Mouse (Mus musculus): Measurements from ENCODE around the gene Itfg2. TPM values are rescaled to one million over a fixed set of nuclear protein-coding genes. Genes with fewer than 3 reads are reported as not detected.
A peak's percentile ranks its signal among the peaks of the same experiment; 100 is the strongest.

The Itfg2 gene
- polyA plus RNA-seq, 1 experiment from 2014 or later: 38.4 TPM

- H3K27ac ChIP-seq: no peak overlapping the region
- no peaks in the 10 kb centered on the region for H3K4me1 ChIP-seq
- H3K9me3 ChIP-seq: no peaks in the 10 kb centered on the region
- no peak overlapping the region for H3K4me2 ChIP-seq (replicated peaks)
- H3K4me3 ChIP-seq: no peak overlapping the region
- H3K9ac ChIP-seq: no peak overlapping the region
- 76% methylated on average over 12 of the region's 12 CpGs for WGBS
- H3K27me3 ChIP-seq: no peaks in the 10 kb centered on the region
- no peak for ATAC-seq (ENCODE audit: insufficient number of reproducible peaks, insufficient read depth, low FRiP score, low TSS enrichment)
- H3K36me3 ChIP-seq: no peaks in the 10 kb centered on the region
These were observed 31.3 kb upstream of the Itfg2 start for GRCm38 (mm10) chr6:128455835-128456605.

GRCm38 (mm10) chr6:128447063-128447462, 22.3 kb upstream of the Itfg2 start:
- H3K9me3 ChIP-seq: no peaks in the 10 kb centered on the region
- H3K27me3 ChIP-seq: no peaks in the 10 kb centered on the region
- no peak for ATAC-seq (ENCODE audit: insufficient number of reproducible peaks, insufficient read depth, low FRiP score, low TSS enrichment)
- H3K4me2 ChIP-seq (replicated peaks): no peak overlapping the region
- 97% methylated on average over 5 of the region's 5 CpGs for WGBS
- H3K36me3 ChIP-seq: no peaks in the 10 kb centered on the region
- H3K4me3 ChIP-seq: no peak overlapping the region
- no peak overlapping the region for H3K27ac ChIP-seq
- no peaks in the 10 kb centered on the region for H3K4me1 ChIP-seq
- H3K9ac ChIP-seq: no peak overlapping the region

GRCm38 (mm10) chr6:128445761-128446535, 21.2 kb upstream of the Itfg2 start:
- Histone ChIP-seq H3K36me3 (no peaks in the 10 kb centered on the region), H3K27me3 (no peaks in the 10 kb centered on the region), H3K4me1 (no peaks in the 10 kb centered on the region), H3K4me3 (no peak overlapping the region), H3K9ac (no peak overlapping the region), H3K27ac (no peak overlapping the region), H3K4me2 (replicated peaks) (no peak overlapping the region), H3K9me3 (no peaks in the 10 kb centered on the region)
- ATAC-seq (ENCODE audit: insufficient number of reproducible peaks, insufficient read depth, low FRiP score, low TSS enrichment): no peak
- 12% methylated on average over 14 of the region's 14 CpGs for WGBS

GRCm38 (mm10) chr6:128440238-128440637, 15.5 kb upstream of the Itfg2 start:
- no peak overlapping the region for H3K4me2 ChIP-seq (replicated peaks)
- no peaks in the 10 kb centered on the region for H3K9me3 ChIP-seq
- H3K36me3 ChIP-seq: peaks cover 12% of the 10 kb centered on the region
- WGBS: 96% methylated on average over 2 of the region's 2 CpGs
- no peak overlapping the region for H3K4me3 ChIP-seq
- ATAC-seq (ENCODE audit: insufficient number of reproducible peaks, insufficient read depth, low FRiP score, low TSS enrichment): no peak
- H3K27ac ChIP-seq: no peak overlapping the region
- H3K4me1 ChIP-seq: peaks cover 16% of the 10 kb centered on the region
- H3K27me3 ChIP-seq: no peaks in the 10 kb centered on the region
- no peak overlapping the region for H3K9ac ChIP-seq

- H3K4me2 ChIP-seq (replicated peaks): peak overlapping the region; percentile 77
- peak; percentile 32; the same call in 1 of the 2 replicates for ATAC-seq (ENCODE audit: insufficient number of reproducible peaks, insufficient read depth, low FRiP score, low TSS enrichment)
- peaks cover 25% of the 10 kb centered on the region for H3K36me3 ChIP-seq
- no peaks in the 10 kb centered on the region for H3K9me3 ChIP-seq
- no peaks in the 10 kb centered on the region for H3K27me3 ChIP-seq
- peaks cover 16% of the 10 kb centered on the region for H3K4me1 ChIP-seq
- H3K4me3 ChIP-seq: peak overlapping the region; percentile 97
- 27% methylated on average over 18 of the region's 18 CpGs for WGBS
- H3K27ac ChIP-seq: peak overlapping the region; percentile 93
- peak overlapping the region; percentile 49 for H3K9ac ChIP-seq
These were observed 14.2 kb upstream of the Itfg2 start for GRCm38 (mm10) chr6:128438871-128439341.

- ATAC-seq (ENCODE audit: insufficient number of reproducible peaks, insufficient read depth, low FRiP score, low TSS enrichment): peak; percentile 92
- peak within 1 kb of the TSS; percentile 90 for H3K9ac ChIP-seq
These were observed 13.7 kb upstream of the Itfg2 start, which contains the start of gene Fkbp4 for GRCm38 (mm10) chr6:128438317-128438870. Fkbp4 (minus strand) TSS chr6:128438677.

GRCm38 (mm10) chr6:128437731-128438316, 13.1 kb upstream of the Itfg2 start:
- under 1% methylated on average over 52 of the region's 52 CpGs for WGBS
- peak; percentile 75 for ATAC-seq (ENCODE audit: insufficient number of reproducible peaks, insufficient read depth, low FRiP score, low TSS enrichment)

More at GRCm38 (mm10) chr6:128438317-128438870, 13.7 kb upstream of the Itfg2 start, which contains the start of gene Fkbp4:
- Histone ChIP-seq H3K36me3 (peaks cover 30% of the 10 kb centered on the region), H3K27me3 (no peaks in the 10 kb centered on the region), H3K4me3 (peak within 1 kb of the TSS; percentile 97), H3K4me2 (replicated peaks) (peak within 1 kb of the TSS; percentile 77), H3K9me3 (no peaks in the 10 kb centered on the region), H3K27ac (peak within 1 kb of the TSS; percentile 93), H3K4me1 (peaks cover 16% of the 10 kb centered on the region)
- under 1% methylated on average over 63 of the region's 67 CpGs for whole genome bisulfite sequencing

GRCm38 (mm10) chr6:128437288-128437687, 12.6 kb upstream of the Itfg2 start:
- Histone ChIP-seq H3K4me2 (replicated peaks) (peak overlapping the region; percentile 77), H3K4me1 (peaks cover 16% of the 10 kb centered on the region), H3K4me3 (peak overlapping the region; percentile 97), H3K36me3 (peaks cover 42% of the 10 kb centered on the region), H3K9ac (peak overlapping the region; percentile 90), H3K27ac (peak overlapping the region; percentile 93), H3K27me3 (no peaks in the 10 kb centered on the region), H3K9me3 (no peaks in the 10 kb centered on the region)
- WGBS: 4% methylated on average over 10 of the region's 10 CpGs
- ATAC-seq (ENCODE audit: insufficient number of reproducible peaks, insufficient read depth, low FRiP score, low TSS enrichment): no peak

More at GRCm38 (mm10) chr6:128437731-128438316, 13.1 kb upstream of the Itfg2 start:
- Histone ChIP-seq H3K9ac (peak overlapping the region; percentile 90), H3K27me3 (no peaks in the 10 kb centered on the region), H3K4me3 (peak overlapping the region; percentile 97), H3K4me2 (replicated peaks) (peak overlapping the region; percentile 77), H3K4me1 (peaks cover 16% of the 10 kb centered on the region), H3K36me3 (peaks cover 36% of the 10 kb centered on the region), H3K9me3 (no peaks in the 10 kb centered on the region), H3K27ac (peak overlapping the region; percentile 93)

- Histone ChIP-seq H3K27ac (no peak overlapping the region), H3K4me1 (peaks cover 16% of the 10 kb centered on the region), H3K4me2 (replicated peaks) (peak overlapping the region; percentile 77), H3K9me3 (no peaks in the 10 kb centered on the region), H3K36me3 (peaks cover 50% of the 10 kb centered on the region), H3K27me3 (no peaks in the 10 kb centered on the region), H3K9ac (peak overlapping the region; percentile 90), H3K4me3 (peak overlapping the region; percentile 97)
- WGBS: 93% methylated on average over 8 of the region's 8 CpGs
- no peak for ATAC-seq (ENCODE audit: insufficient number of reproducible peaks, insufficient read depth, low FRiP score, low TSS enrichment)
These were observed 11.8 kb upstream of the Itfg2 start for GRCm38 (mm10) chr6:128436356-128437005.

- Histone ChIP-seq H3K9ac (no peak overlapping the region), H3K9me3 (no peaks in the 10 kb centered on the region), H3K27me3 (no peaks in the 10 kb centered on the region), H3K36me3 (peaks cover 59% of the 10 kb centered on the region), H3K4me1 (peaks cover 16% of the 10 kb centered on the region), H3K4me2 (replicated peaks) (no peak overlapping the region), H3K27ac (no peak overlapping the region), H3K4me3 (no peak overlapping the region)
- ATAC-seq (ENCODE audit: insufficient number of reproducible peaks, insufficient read depth, low FRiP score, low TSS enrichment): no peak
- 86% methylated on average over 5 of the region's 5 CpGs for WGBS
These were observed 10.7 kb upstream of the Itfg2 start for GRCm38 (mm10) chr6:128435474-128435873.

GRCm38 (mm10) chr6:128433566-128433965, 8.8 kb upstream of the Itfg2 start:
- no peaks in the 10 kb centered on the region for H3K9me3 ChIP-seq
- H3K4me3 ChIP-seq: no peak overlapping the region
- WGBS: 95% methylated on average over 13 of the region's 13 CpGs
- no peaks in the 10 kb centered on the region for H3K27me3 ChIP-seq
- peaks cover 10% of the 10 kb centered on the region for H3K4me1 ChIP-seq
- H3K27ac ChIP-seq: no peak overlapping the region
- no peak for ATAC-seq (ENCODE audit: insufficient number of reproducible peaks, insufficient read depth, low FRiP score, low TSS enrichment)
- H3K36me3 ChIP-seq: peaks cover 75% of the 10 kb centered on the region
- H3K4me2 ChIP-seq (replicated peaks): no peak overlapping the region
- H3K9ac ChIP-seq: no peak overlapping the region

Data from embryonic facial prominence, embryonic 12.5 days (tissue).